Mouse (Mus musculus): ENCODE results near the gene Olfr691. TPM values are rescaled to one million over a fixed set of nuclear protein-coding genes. Genes with fewer than 3 reads are reported as not detected.
"Not testable (repeated sequence)": the region's sequence is repeated elsewhere in the genome, so short reads cannot be mapped to it uniquely, and the experiment has no call there.

Olfr691 gene
- polyA plus RNA-seq, 1 experiment from 2014 or later = not detected

DNA sequence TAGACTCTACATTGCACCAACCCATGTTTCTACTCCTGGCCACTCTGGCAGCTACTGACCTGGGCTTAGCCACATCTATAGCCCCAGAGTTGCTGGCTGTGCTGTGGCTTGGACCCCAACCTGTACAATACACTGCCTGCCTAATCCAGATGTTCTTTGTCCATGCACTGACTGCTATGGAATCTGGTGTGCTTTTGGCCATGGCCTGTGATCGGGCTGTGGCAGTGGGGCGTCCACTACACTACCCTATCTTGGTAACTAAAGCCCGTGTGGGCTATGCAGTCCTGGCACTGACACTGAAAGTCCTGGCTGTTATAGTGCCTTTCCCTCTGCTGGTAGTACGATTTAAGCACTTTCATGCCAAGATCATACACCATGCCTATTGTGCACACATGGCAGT lies 26.5 kb upstream of the Olfr691 start:
- Histone ChIP-seq H3K27me3 (ENCODE audit: control insufficient read depth, insufficient read depth, low read length) (no peaks in the 10 kb centered on the region), H3K9me3 (ENCODE audit: control insufficient read depth, low read length) (no peaks in the 10 kb centered on the region), H3K36me3 (ENCODE audit: control insufficient read depth, insufficient read depth, low read length) (peaks cover 12% of the 10 kb centered on the region; the same call in 1 of the 2 replicates), H3K4me2 (ENCODE audit: low read length) (no peak overlapping the region), H3K9ac (ENCODE audit: low read length) (no peak overlapping the region), H3K27ac (replicated peaks in 1 of 2; ENCODE audit: control insufficient read depth in 1 of 2, insufficient read depth in 1 of 2, low read depth in 2 of 2, low read length in 2 of 2) (no peak overlapping the region), H3K4me3 (ENCODE audit: control insufficient read depth in 1 of 2, insufficient read depth in 1 of 2, low read depth in 1 of 2, low read length in 2 of 2) (no peak overlapping the region), H3K4me1 (ENCODE audit: control insufficient read depth in 2 of 2, insufficient read depth in 2 of 2, low read length in 2 of 2) (peaks cover 1 to 7% of the 10 kb centered on the region in 2 experiments; a peak in 2 of 4 replicates)
- no peak for ATAC-seq (ENCODE audit: insufficient number of reproducible peaks, insufficient read depth, low FRiP score, low read depth)
- 90% methylated on average over 4 of the region's 4 CpGs for WGBS

DNA sequence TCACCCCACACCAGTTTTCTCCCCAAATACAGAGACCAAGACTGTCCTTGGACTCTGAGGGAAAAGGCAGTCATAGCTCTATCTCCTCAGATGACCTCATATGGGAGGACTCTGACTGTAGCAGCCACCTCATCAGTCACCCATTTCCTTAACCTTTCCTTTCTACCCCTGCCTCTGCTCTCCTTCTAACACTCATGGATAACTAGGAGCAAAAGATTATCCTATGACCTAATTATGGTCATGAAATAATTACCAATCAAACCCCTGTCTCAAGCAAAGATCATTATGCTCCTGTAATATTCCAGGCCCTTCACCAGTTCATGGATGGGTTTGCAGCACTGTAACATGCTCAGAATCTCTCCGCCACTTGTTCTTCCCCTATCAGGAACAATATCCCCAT lies 25.9 kb upstream of the Olfr691 start, which contains the start of gene Olfr692:
Olfr692 (plus strand) TSS at position 301 of the 400 bp plus-strand sequence.
- H3K4me1 ChIP-seq (ENCODE audit: control insufficient read depth in 2 of 2, insufficient read depth in 2 of 2, low read length in 2 of 2) = 0 out of 4 replicates have a peak, but pooled peaks cover 0 to under 1% of the 10 kb centered on the region in 2 experiments
- H3K27me3 ChIP-seq (ENCODE audit: control insufficient read depth, insufficient read depth, low read length) = no peaks in the 10 kb centered on the region
- no peak for ATAC-seq (ENCODE audit: insufficient number of reproducible peaks, insufficient read depth, low FRiP score, low read depth)
- no peak within 1 kb of the TSS for H3K4me3 ChIP-seq (ENCODE audit: control insufficient read depth in 1 of 2, insufficient read depth in 1 of 2, low read depth in 1 of 2, low read length in 2 of 2)
- H3K4me2 ChIP-seq (ENCODE audit: low read length) = no peak within 1 kb of the TSS
- H3K9ac ChIP-seq (ENCODE audit: low read length) = no peak within 1 kb of the TSS
- H3K27ac ChIP-seq (replicated peaks in 1 of 2; ENCODE audit: control insufficient read depth in 1 of 2, insufficient read depth in 1 of 2, low read depth in 2 of 2, low read length in 2 of 2) = no peak within 1 kb of the TSS
- H3K9me3 ChIP-seq (ENCODE audit: control insufficient read depth, low read length) = no peaks in the 10 kb centered on the region
- peaks cover 8% of the 10 kb centered on the region; the same call in 1 of the 2 replicates for H3K36me3 ChIP-seq (ENCODE audit: control insufficient read depth, insufficient read depth, low read length)
- 86% methylated on average over 1 of the region's 1 CpGs for WGBS

DNA sequence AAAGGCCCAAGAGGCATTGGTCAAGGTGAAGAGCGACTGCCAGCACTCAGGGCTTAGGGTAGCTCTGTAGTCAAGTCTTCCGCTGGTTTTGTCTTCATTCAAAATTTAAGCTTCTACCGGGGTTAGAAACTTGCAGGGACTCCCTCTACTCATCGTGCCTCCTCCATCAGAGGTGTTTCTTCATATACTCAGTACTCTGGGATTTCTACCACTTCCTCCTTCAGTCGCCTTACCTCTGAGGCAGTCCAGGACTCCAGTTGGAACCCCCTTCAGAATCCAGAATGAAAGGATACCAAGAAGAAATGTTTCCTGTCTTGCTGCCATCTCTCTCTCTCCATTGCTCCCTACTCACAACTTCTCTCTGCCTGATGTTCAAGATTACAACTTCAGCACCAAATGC lies 25.2 kb upstream of the Olfr691 start:
- Histone ChIP-seq H3K9me3 (ENCODE audit: control insufficient read depth, low read length) (no peaks in the 10 kb centered on the region), H3K27ac (replicated peaks in 1 of 2; ENCODE audit: control insufficient read depth in 1 of 2, insufficient read depth in 1 of 2, low read depth in 2 of 2, low read length in 2 of 2) (no peak overlapping the region), H3K27me3 (ENCODE audit: control insufficient read depth, insufficient read depth, low read length) (no peaks in the 10 kb centered on the region), H3K9ac (ENCODE audit: low read length) (no peak overlapping the region), H3K4me1 (ENCODE audit: control insufficient read depth in 2 of 2, insufficient read depth in 2 of 2, low read length in 2 of 2) (no peaks in the 10 kb centered on the region), H3K4me3 (ENCODE audit: control insufficient read depth in 1 of 2, insufficient read depth in 1 of 2, low read depth in 1 of 2, low read length in 2 of 2) (no peak overlapping the region), H3K4me2 (ENCODE audit: low read length) (no peak overlapping the region), H3K36me3 (ENCODE audit: control insufficient read depth, insufficient read depth, low read length) (peaks cover 6% of the 10 kb centered on the region; the same call in 1 of the 2 replicates)
- no peak for ATAC-seq (ENCODE audit: insufficient number of reproducible peaks, insufficient read depth, low FRiP score, low read depth)
- 77% methylated on average over 5 of the region's 5 CpGs for WGBS

DNA sequence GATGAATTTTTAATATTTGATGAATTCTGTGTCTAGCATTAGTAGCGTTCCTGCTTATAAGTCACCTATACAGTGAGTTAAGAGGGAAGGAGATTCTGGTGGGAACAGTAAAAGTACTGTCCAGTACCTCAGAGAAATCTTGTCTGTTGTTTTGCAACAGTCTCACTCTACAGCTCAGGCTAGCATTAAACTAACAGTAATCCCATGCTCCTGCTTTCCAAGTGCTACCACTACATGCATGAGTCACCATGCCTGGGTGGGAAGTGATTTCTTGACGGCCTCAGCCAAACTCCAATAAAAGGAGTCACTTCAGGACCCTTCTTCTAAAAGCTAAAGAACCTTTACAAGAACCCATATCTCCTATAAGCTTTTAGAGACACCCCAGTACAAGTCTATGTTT lies 19.6 kb upstream of the Olfr691 start:
- Histone ChIP-seq H3K4me1 (ENCODE audit: control insufficient read depth in 2 of 2, insufficient read depth in 2 of 2, low read length in 2 of 2) (no peaks in the 10 kb centered on the region), H3K27ac (replicated peaks in 1 of 2; ENCODE audit: control insufficient read depth in 1 of 2, insufficient read depth in 1 of 2, low read depth in 2 of 2, low read length in 2 of 2) (no peak overlapping the region), H3K4me2 (ENCODE audit: low read length) (no peak overlapping the region), H3K9me3 (ENCODE audit: control insufficient read depth, low read length) (no peaks in the 10 kb centered on the region), H3K27me3 (ENCODE audit: control insufficient read depth, insufficient read depth, low read length) (no peaks in the 10 kb centered on the region), H3K4me3 (ENCODE audit: control insufficient read depth in 1 of 2, insufficient read depth in 1 of 2, low read depth in 1 of 2, low read length in 2 of 2) (no peak overlapping the region), H3K36me3 (ENCODE audit: control insufficient read depth, insufficient read depth, low read length) (no peaks in the 10 kb centered on the region), H3K9ac (ENCODE audit: low read length) (no peak overlapping the region)
- 69% methylated on average over 2 of the region's 2 CpGs for WGBS
- ATAC-seq (ENCODE audit: insufficient number of reproducible peaks, insufficient read depth, low FRiP score, low read depth) = no peak

- H3K27me3 ChIP-seq (ENCODE audit: control insufficient read depth, insufficient read depth, low read length); H3K9ac ChIP-seq (ENCODE audit: low read length); H3K4me3 ChIP-seq (ENCODE audit: control insufficient read depth in 1 of 2, insufficient read depth in 1 of 2, low read depth in 1 of 2, low read length in 2 of 2); H3K9me3 ChIP-seq (ENCODE audit: control insufficient read depth, low read length); H3K4me2 ChIP-seq (ENCODE audit: low read length); H3K36me3 ChIP-seq (ENCODE audit: control insufficient read depth, insufficient read depth, low read length); H3K27ac ChIP-seq (replicated peaks in 1 of 2; ENCODE audit: control insufficient read depth in 1 of 2, insufficient read depth in 1 of 2, low read depth in 2 of 2, low read length in 2 of 2); H3K4me1 ChIP-seq (ENCODE audit: control insufficient read depth in 2 of 2, insufficient read depth in 2 of 2, low read length in 2 of 2): not testable (repeated sequence)
- 92% methylated on average over 1 of the region's 2 CpGs for WGBS
- ATAC-seq (ENCODE audit: insufficient number of reproducible peaks, insufficient read depth, low FRiP score, low read depth) = peak; percentile 81
These were observed 14.4 kb upstream of the Olfr691 start for GRCm38 (mm10) chr7:105356487-105356886.

DNA sequence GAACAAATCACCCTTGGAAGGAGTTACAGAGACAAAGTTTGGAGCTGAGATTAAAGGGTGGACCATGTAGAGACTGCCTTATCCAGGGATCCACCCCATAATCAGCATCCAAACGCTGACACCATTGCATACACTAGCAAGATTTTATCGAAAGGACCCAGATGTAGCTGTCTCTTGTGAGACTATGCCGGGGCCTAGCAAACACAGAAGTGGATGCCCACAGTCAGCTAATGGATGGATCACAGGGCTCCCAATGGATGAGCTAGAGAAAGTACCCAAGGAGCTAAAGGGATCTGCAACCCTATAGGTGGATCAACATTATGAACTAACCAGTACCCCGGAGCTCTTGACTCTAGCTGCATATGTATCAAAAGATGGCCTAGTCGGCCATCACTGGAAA lies 14.0 kb upstream of the Olfr691 start:
- not testable (repeated sequence) for H3K4me2 ChIP-seq (ENCODE audit: low read length); H3K27ac ChIP-seq (replicated peaks in 1 of 2; ENCODE audit: control insufficient read depth in 1 of 2, insufficient read depth in 1 of 2, low read depth in 2 of 2, low read length in 2 of 2); H3K9ac ChIP-seq (ENCODE audit: low read length); H3K4me3 ChIP-seq (ENCODE audit: control insufficient read depth in 1 of 2, insufficient read depth in 1 of 2, low read depth in 1 of 2, low read length in 2 of 2); H3K9me3 ChIP-seq (ENCODE audit: control insufficient read depth, low read length); H3K36me3 ChIP-seq (ENCODE audit: control insufficient read depth, insufficient read depth, low read length); H3K4me1 ChIP-seq (ENCODE audit: control insufficient read depth in 2 of 2, insufficient read depth in 2 of 2, low read length in 2 of 2); H3K27me3 ChIP-seq (ENCODE audit: control insufficient read depth, insufficient read depth, low read length)
- 0 out of 2 replicates have a peak, but pooled peaks have one; percentile 21 for ATAC-seq (ENCODE audit: insufficient number of reproducible peaks, insufficient read depth, low FRiP score, low read depth)
- WGBS = no CpG with 5 or more reads among the region's 5 CpGs

DNA sequence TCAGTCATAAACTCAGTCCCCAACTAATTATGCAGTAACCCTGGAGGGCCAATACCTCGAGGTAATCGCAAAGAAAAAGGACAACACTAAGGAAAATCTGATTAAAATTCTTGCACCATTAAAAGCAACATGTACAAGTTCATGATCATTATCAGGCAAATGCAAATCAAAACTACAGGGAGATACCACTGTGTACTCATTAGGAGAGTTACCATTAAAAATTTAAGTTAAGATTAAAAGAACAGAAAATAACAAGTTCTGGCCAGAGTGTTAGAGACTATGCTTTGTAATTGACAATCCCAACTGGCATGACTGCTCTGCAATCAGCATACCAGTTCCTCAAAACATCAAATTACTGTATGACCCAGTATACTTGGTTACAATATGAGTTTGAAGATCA lies 682 bp upstream of the Olfr691 start:
- H3K4me2 ChIP-seq (ENCODE audit: low read length) = no peak overlapping the region
- no peaks in the 10 kb centered on the region for H3K27me3 ChIP-seq (ENCODE audit: control insufficient read depth, insufficient read depth, low read length)
- no peak overlapping the region for H3K27ac ChIP-seq (replicated peaks in 1 of 2; ENCODE audit: control insufficient read depth in 1 of 2, insufficient read depth in 1 of 2, low read depth in 2 of 2, low read length in 2 of 2)
- no peaks in the 10 kb centered on the region for H3K9me3 ChIP-seq (ENCODE audit: control insufficient read depth, low read length)
- no peak overlapping the region for H3K9ac ChIP-seq (ENCODE audit: low read length)
- H3K36me3 ChIP-seq (ENCODE audit: control insufficient read depth, insufficient read depth, low read length) = no peaks in the 10 kb centered on the region
- H3K4me3 ChIP-seq (ENCODE audit: control insufficient read depth in 1 of 2, insufficient read depth in 1 of 2, low read depth in 1 of 2, low read length in 2 of 2) = no peak overlapping the region
- 77% methylated on average over 2 of the region's 2 CpGs for WGBS
- ATAC-seq (ENCODE audit: insufficient number of reproducible peaks, insufficient read depth, low FRiP score, low read depth) = no peak
- no peaks in the 10 kb centered on the region for H3K4me1 ChIP-seq (ENCODE audit: control insufficient read depth in 2 of 2, insufficient read depth in 2 of 2, low read length in 2 of 2)

DNA sequence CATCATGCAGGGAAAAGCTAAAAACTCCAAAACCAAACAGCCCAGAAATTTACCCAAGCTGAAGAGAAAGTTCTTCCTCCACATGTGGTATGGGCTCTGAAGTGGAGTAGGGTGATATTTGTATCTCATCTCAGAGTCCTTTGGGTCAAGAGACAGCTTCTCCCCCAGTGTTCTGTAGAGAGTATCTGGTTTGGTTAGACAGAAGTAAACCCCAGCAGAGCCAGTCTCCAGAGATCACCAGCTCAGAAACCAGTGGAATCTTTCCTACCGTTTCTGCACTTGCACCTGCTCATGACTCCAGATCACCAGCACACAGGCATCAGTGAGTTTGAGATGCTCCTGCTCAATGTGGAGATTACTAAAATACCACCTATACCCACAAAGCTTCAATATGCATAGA lies 8.1 kb downstream of the Olfr691 start, which contains the start of gene Olfr690:
Olfr690 (minus strand) TSS at position 101 of the 400 bp plus-strand sequence.
- Histone ChIP-seq H3K36me3 (ENCODE audit: control insufficient read depth, insufficient read depth, low read length) (no peaks in the 10 kb centered on the region), H3K4me3 (ENCODE audit: control insufficient read depth in 1 of 2, insufficient read depth in 1 of 2, low read depth in 1 of 2, low read length in 2 of 2) (no peak within 1 kb of the TSS), H3K27me3 (ENCODE audit: control insufficient read depth, insufficient read depth, low read length) (no peaks in the 10 kb centered on the region), H3K27ac (replicated peaks in 1 of 2; ENCODE audit: control insufficient read depth in 1 of 2, insufficient read depth in 1 of 2, low read depth in 2 of 2, low read length in 2 of 2) (no peak within 1 kb of the TSS), H3K4me2 (ENCODE audit: low read length) (no peak within 1 kb of the TSS), H3K9ac (ENCODE audit: low read length) (no peak within 1 kb of the TSS), H3K9me3 (ENCODE audit: control insufficient read depth, low read length) (no peaks in the 10 kb centered on the region), H3K4me1 (ENCODE audit: control insufficient read depth in 2 of 2, insufficient read depth in 2 of 2, low read length in 2 of 2) (no peaks in the 10 kb centered on the region)
- no peak for ATAC-seq (ENCODE audit: insufficient number of reproducible peaks, insufficient read depth, low FRiP score, low read depth)
- WGBS = 75% methylated on average over 1 of the region's 1 CpGs

Data from heart, embryonic 14.5 days (tissue).